Mouse (Mus musculus): ENCODE results near the gene Tstd2.

- TF ChIP-seq CTCF (IDR thresholded peaks at IDR 0.05; ENCODE audit: low read depth, low read length) (no peak), TAL1 (conservative IDR thresholded peaks at IDR 0.05; ENCODE audit: low read depth, low read length) (no peak), POLR2AphosphoS5 (IDR thresholded peaks at IDR 0.05; ENCODE audit: insufficient replicate concordance, low read depth, low read length) (no peak), GATA2 (IDR thresholded peaks at IDR 0.05; ENCODE audit: borderline replicate concordance, low read depth, low read length) (no peak)
These were observed 43.3 kb downstream of the Tstd2 start for GRCm38 (mm10) chr4:46094916-46095825.
